Mouse (Mus musculus) frontal cortex, adult 2 months (tissue): ENCODE measurements around the gene Gm20422. TPM values are rescaled to one million over a fixed set of nuclear protein-coding genes. Genes with fewer than 3 reads are reported as not detected.

ENCODE experiments used
- DNase-seq, 2 experiments: peaks; one replicate each; pipeline ENCODE4 v3.0.0; 2022; ENCODE audit warnings: low spot score in 1 of 2; ENCODE audit errors: extremely low spot score in 1 of 2
- polyA plus RNA-seq: library from polyadenylated mRNA; depleted of rRNA; stranded (reverse); fragments of >200 nt; gene quantifications from 2 replicates; pipeline ENCODE4 v1.2.3, GENCODE M21; 2012

Gene Gm20422
- polyA plus RNA-seq, 1 experiment, result 0.92 TPM

- no peak for DNase-seq
These were observed 20.2 kb upstream of the Gm20422 start for GRCm38 (mm10) chr8:69794901-69795300.

GRCm38 (mm10) chr8:69794096-69794495 lies 19.4 kb upstream of the Gm20422 start:
- DNase-seq, result no peak

GRCm38 (mm10) chr8:69793666-69794065 lies 19.0 kb upstream of the Gm20422 start:
- no peak for DNase-seq

GRCm38 (mm10) chr8:69791415-69792068 lies 16.9 kb upstream of the Gm20422 start:
- no peak for DNase-seq

GRCm38 (mm10) chr8:69790773-69791367 lies 16.2 kb upstream of the Gm20422 start, which contains the start of the genes Atp13a1 and Zfp866:
Gene Atp13a1 (plus strand): TSS chr8:69791163.
Gene Zfp866 (minus strand): TSS chr8:69791178.
- peak; percentile 81 to 92 for DNase-seq

- DNase-seq, result no peak
These were observed 15.7 kb upstream of the Gm20422 start for GRCm38 (mm10) chr8:69790364-69790763.

GRCm38 (mm10) chr8:69789731-69790130 lies 15.0 kb upstream of the Gm20422 start:
- no peak for DNase-seq

GRCm38 (mm10) chr8:69789105-69789504 lies 14.4 kb upstream of the Gm20422 start:
- no peak for DNase-seq

- DNase-seq, result no peak
These were observed 2.4 kb upstream of the Gm20422 start for GRCm38 (mm10) chr8:69777111-69777510.

GRCm38 (mm10) chr8:69775149-69775534 lies 456 bp upstream of the Gm20422 start:
- no peak for DNase-seq

- DNase-seq, result no peak
These were observed 2.6 kb downstream of the Gm20422 start for GRCm38 (mm10) chr8:69772106-69772505.

GRCm38 (mm10) chr8:69771221-69771620 lies 3.5 kb downstream of the Gm20422 start:
- no peak for DNase-seq

- no peak for DNase-seq
These were observed 12.8 kb downstream of the Gm20422 start for GRCm38 (mm10) chr8:69761814-69762445.

GRCm38 (mm10) chr8:69758316-69758715 lies 16.4 kb downstream of the Gm20422 start:
- no peak for DNase-seq

GRCm38 (mm10) chr8:69752437-69752836 lies 22.2 kb downstream of the Gm20422 start:
- DNase-seq, result no peak

- peak; percentile 90 to 95 for DNase-seq
These were observed 24.9 kb downstream of the Gm20422 start, which contains the start of gene Zfp963 for GRCm38 (mm10) chr8:69749544-69750454. Gene Zfp963 (minus strand): TSS chr8:69749970.

GRCm38 (mm10) chr8:69741231-69741630 lies 33.5 kb downstream of the Gm20422 start:
- no peak for DNase-seq

GRCm38 (mm10) chr8:69740763-69741162 lies 33.9 kb downstream of the Gm20422 start:
- no peak for DNase-seq

GRCm38 (mm10) chr8:69735495-69735894 lies 39.2 kb downstream of the Gm20422 start:
- no peak for DNase-seq

- no peak for DNase-seq
These were observed 57.5 kb downstream of the Gm20422 start for GRCm38 (mm10) chr8:69717232-69717580.
